Mouse (Mus musculus): ENCODE measurements around the gene Gbp7.

DNA sequence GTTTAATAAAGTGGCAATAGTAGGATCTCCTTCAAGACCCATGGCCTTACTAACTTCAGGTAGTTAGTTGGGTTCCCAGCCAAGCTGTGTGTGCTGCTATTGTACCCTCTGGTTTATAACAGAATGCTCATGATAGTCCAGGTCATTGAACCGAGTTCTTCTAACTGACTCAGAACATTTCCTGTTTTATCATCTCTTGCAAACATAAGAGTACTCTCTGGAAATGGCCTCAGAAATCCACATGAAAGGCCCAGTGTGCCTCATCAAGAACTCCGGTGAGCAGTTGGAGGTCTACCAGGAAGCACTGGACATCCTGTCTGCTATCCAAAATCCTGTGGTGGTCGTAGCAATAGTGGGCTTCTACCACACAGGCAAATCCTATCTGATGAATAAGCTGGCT lies 67.8 kb downstream of the Gbp7 start:
- no peak for TF ChIP-seq KAT2A (conservative IDR thresholded peaks at IDR 0.05; ENCODE audit: low read depth, low read length)
- no peak for TF ChIP-seq CTCF (IDR thresholded peaks at IDR 0.05 in 2 of 3, conservative IDR thresholded peaks at IDR 0.05 in 1 of 3; ENCODE audit: control insufficient read depth in 1 of 3, insufficient read depth in 1 of 3, low read depth in 2 of 3, low read length in 3 of 3, poor library complexity in 1 of 3, severe bottlenecking in 1 of 3)
- TF ChIP-seq POLR2A (IDR thresholded peaks at IDR 0.05; ENCODE audit: control insufficient read depth in 1 of 2, insufficient read depth in 1 of 2, low read depth in 1 of 2, low read length in 2 of 2, poor library complexity in 1 of 2): no peak
- TF ChIP-seq EP300 (IDR thresholded peaks at IDR 0.05; ENCODE audit: low read depth in 1 of 2, low read length in 2 of 2): no peak

All from MEL (cell line).